Mouse (Mus musculus): Measurements from ENCODE around the gene Nras. TPM values are rescaled to one million over a fixed set of nuclear protein-coding genes. Genes with fewer than 3 reads are reported as not detected.

Nras gene
- total and polyA plus RNA-seq, 3 experiments: 11.5 to 48.3 (median 46.7) TPM

- no peaks in the 10 kb centered on the region; the same call in 1 of the 2 replicates for H3K36me3 ChIP-seq (ENCODE audit: control insufficient read depth, insufficient read depth, low read length)
- no peak for DNase-seq
- no peak overlapping the region for H3K9ac ChIP-seq (ENCODE audit: low read depth, low read length)
- H3K79me2 ChIP-seq (replicated peaks; ENCODE audit: control insufficient read depth, insufficient read depth, low read length): no peaks in the 10 kb centered on the region
- H3K27ac ChIP-seq: no peak overlapping the region
- intact Hi-C loops (cut with DNase I): no loop called here
- H3K4me3 ChIP-seq: no peak overlapping the region
- H3K4me1 ChIP-seq (ENCODE audit: control insufficient read depth, insufficient read depth, low read length): 0 out of 2 replicates have a peak, but pooled peaks cover 1% of the 10 kb centered on the region
- H3K27me3 ChIP-seq (ENCODE audit: control insufficient read depth, insufficient read depth, low read length): no peaks in the 10 kb centered on the region
- peak; percentile 56 for TF ChIP-seq CTCF (IDR thresholded peaks at IDR 0.05)
- TF ChIP-seq POLR2A (IDR thresholded peaks at IDR 0.05; ENCODE audit: insufficient read depth, low read depth, low read length): no peak
- WGBS: 41% methylated on average over 2 of the region's 2 CpGs
Measured at GRCm38 (mm10) chr3:103100735-103101134, 42.6 kb downstream of the Nras start.

GRCm38 (mm10) chr3:103101194-103101593 lies 43.1 kb downstream of the Nras start:
- Histone ChIP-seq H3K27me3 (ENCODE audit: control insufficient read depth, insufficient read depth, low read length) (no peaks in the 10 kb centered on the region), H3K79me2 (replicated peaks; ENCODE audit: control insufficient read depth, insufficient read depth, low read length) (no peaks in the 10 kb centered on the region), H3K27ac (no peak overlapping the region), H3K9ac (ENCODE audit: low read depth, low read length) (no peak overlapping the region), H3K36me3 (ENCODE audit: control insufficient read depth, insufficient read depth, low read length) (no peaks in the 10 kb centered on the region; the same call in 1 of the 2 replicates), H3K4me1 (ENCODE audit: control insufficient read depth, insufficient read depth, low read length) (0 out of 2 replicates have a peak, but pooled peaks cover 1% of the 10 kb centered on the region), H3K4me3 (no peak overlapping the region)
- intact Hi-C loops (cut with DNase I): no loop called here
- DNase-seq: no peak
- WGBS: 53% methylated on average over 5 of the region's 5 CpGs
- TF ChIP-seq EP300 (IDR thresholded peaks at IDR 0.05; ENCODE audit: insufficient read depth, low read depth, low read length): no peak
- no peak for TF ChIP-seq CTCF (IDR thresholded peaks at IDR 0.05)
- TF ChIP-seq POLR2A (IDR thresholded peaks at IDR 0.05; ENCODE audit: insufficient read depth, low read depth, low read length): no peak

- no peak for DNase-seq
- Histone ChIP-seq H3K4me1 (ENCODE audit: control insufficient read depth, insufficient read depth, low read length) (0 out of 2 replicates have a peak, but pooled peaks cover 1% of the 10 kb centered on the region), H3K4me3 (peak overlapping the region; percentile 61), H3K9ac (ENCODE audit: low read depth, low read length) (peak overlapping the region; percentile 46; the same call in 1 of the 2 replicates), H3K27me3 (ENCODE audit: control insufficient read depth, insufficient read depth, low read length) (no peaks in the 10 kb centered on the region), H3K79me2 (replicated peaks; ENCODE audit: control insufficient read depth, insufficient read depth, low read length) (no peaks in the 10 kb centered on the region), H3K36me3 (ENCODE audit: control insufficient read depth, insufficient read depth, low read length) (no peaks in the 10 kb centered on the region; the same call in 1 of the 2 replicates), H3K27ac (no peak overlapping the region; the same call in 1 of the 2 replicates)
- TF ChIP-seq CTCF (IDR thresholded peaks at IDR 0.05): no peak
- no peak for TF ChIP-seq EP300 (IDR thresholded peaks at IDR 0.05; ENCODE audit: insufficient read depth, low read depth, low read length)
- TF ChIP-seq POLR2A (IDR thresholded peaks at IDR 0.05; ENCODE audit: insufficient read depth, low read depth, low read length): no peak
- intact Hi-C loops (cut with DNase I): loop anchor here (1.0 to 2.0 kb wide), 3 partner anchors 43 to 67 kb away; partner anchors contain the start of gene Nras
- WGBS: 4% methylated on average over 14 of the region's 14 CpGs
Measured at GRCm38 (mm10) chr3:103101909-103102308, 43.8 kb downstream of the Nras start.

- Histone ChIP-seq H3K9ac (ENCODE audit: low read depth, low read length) (peak within 1 kb of the TSS; percentile 87), H3K4me3 (peak within 1 kb of the TSS; percentile 61), H3K27ac (peak within 1 kb of the TSS; percentile 74), H3K79me2 (replicated peaks; ENCODE audit: control insufficient read depth, insufficient read depth, low read length) (no peaks in the 10 kb centered on the region), H3K27me3 (ENCODE audit: control insufficient read depth, insufficient read depth, low read length) (no peaks in the 10 kb centered on the region), H3K36me3 (ENCODE audit: control insufficient read depth, insufficient read depth, low read length) (no peaks in the 10 kb centered on the region; the same call in 1 of the 2 replicates), H3K4me1 (ENCODE audit: control insufficient read depth, insufficient read depth, low read length) (0 out of 2 replicates have a peak, but pooled peaks cover 1% of the 10 kb centered on the region)
- TF ChIP-seq CTCF (IDR thresholded peaks at IDR 0.05): peak; percentile 19; the same call in 1 of the 2 replicates
- TF ChIP-seq POLR2A (IDR thresholded peaks at IDR 0.05; ENCODE audit: insufficient read depth, low read depth, low read length): peak; percentile 63
- no peak for TF ChIP-seq EP300 (IDR thresholded peaks at IDR 0.05; ENCODE audit: insufficient read depth, low read depth, low read length)
- WGBS: under 1% methylated on average over 72 of the region's 72 CpGs
- intact Hi-C loops (cut with DNase I): loop anchor here (1.0 to 2.0 kb wide), 3 partner anchors 44 to 67 kb away; partner anchors contain the start of gene Nras
- peak; percentile 93 to 98 for DNase-seq
Measured at GRCm38 (mm10) chr3:103102454-103103390, 44.6 kb downstream of the Nras start, which contains the start of gene Dennd2c. Dennd2c (plus strand) TSS chr3:103102604.

- Histone ChIP-seq H3K4me1 (ENCODE audit: control insufficient read depth, insufficient read depth, low read length) (peaks cover 2% of the 10 kb centered on the region; the same call in 1 of the 2 replicates), H3K36me3 (ENCODE audit: control insufficient read depth, insufficient read depth, low read length) (no peaks in the 10 kb centered on the region; the same call in 1 of the 2 replicates), H3K79me2 (replicated peaks; ENCODE audit: control insufficient read depth, insufficient read depth, low read length) (no peaks in the 10 kb centered on the region), H3K9ac (ENCODE audit: low read depth, low read length) (no peak overlapping the region), H3K4me3 (no peak overlapping the region), H3K27me3 (ENCODE audit: control insufficient read depth, insufficient read depth, low read length) (no peaks in the 10 kb centered on the region), H3K27ac (no peak overlapping the region)
- intact Hi-C loops (cut with DNase I): no loop called here
- 90% methylated on average over 7 of the region's 7 CpGs for WGBS
- DNase-seq: no peak
- TF ChIP-seq POLR2A (IDR thresholded peaks at IDR 0.05; ENCODE audit: insufficient read depth, low read depth, low read length) (no peak), CTCF (IDR thresholded peaks at IDR 0.05) (no peak), EP300 (IDR thresholded peaks at IDR 0.05; ENCODE audit: insufficient read depth, low read depth, low read length) (no peak)
Measured at GRCm38 (mm10) chr3:103107565-103108240, 49.6 kb downstream of the Nras start.
